Mouse (Mus musculus) cerebellum, adult 2 months (tissue): Measurements from ENCODE around the gene Lyrm7.

Experiments
- CTCF ChIP-seq: fragments of 200-500 bp; IDR thresholded peaks from 2 replicates; pipeline ENCODE4 v1.5.1; 2011; ENCODE audit warnings: low read depth, mild to moderate bottlenecking, control low read depth, low read length, moderate library complexity, borderline replicate concordance; ENCODE audit not compliant: insufficient read depth
- POLR2A ChIP-seq: fragments of 200-500 bp; IDR thresholded peaks from 2 replicates; pipeline ENCODE4 v1.6.1; 2011; ENCODE audit warnings: low read length, control low read depth, borderline replicate concordance; ENCODE audit not compliant: insufficient read depth

DNA sequence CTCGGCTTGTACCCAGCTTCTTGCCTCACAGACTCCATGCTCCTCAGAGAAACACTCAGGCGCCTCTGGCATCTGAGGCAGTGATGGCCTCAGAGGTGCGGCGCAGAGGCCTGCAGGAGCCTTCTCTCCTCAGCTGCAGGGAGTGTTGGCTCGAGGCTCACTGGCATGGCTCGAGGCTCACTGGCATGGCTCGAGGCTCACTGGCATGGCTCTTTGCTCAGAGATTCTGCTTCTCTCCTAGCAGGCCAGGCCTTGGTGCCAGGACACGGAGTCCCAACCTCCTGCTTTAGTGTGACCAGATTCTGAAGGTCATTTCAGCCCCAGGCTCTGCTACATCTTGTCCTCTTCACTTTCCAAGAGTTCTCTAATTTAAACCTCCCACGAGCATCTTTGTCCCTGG is 24.6 kb downstream of the Lyrm7 start:
- TF ChIP-seq POLR2A (no peak), CTCF (no peak)
